Mouse (Mus musculus): Measurements from ENCODE around the gene Tmem168. TPM values are rescaled to one million over a fixed set of nuclear protein-coding genes. Genes with fewer than 3 reads are reported as not detected.

Gene Tmem168
- polyA plus RNA-seq, 1 experiment, result 9.0 TPM

- H3K27ac ChIP-seq (ENCODE audit: insufficient read depth, low read length), result no peak overlapping the region
- H3K4me3 ChIP-seq (ENCODE audit: extremely low read depth, insufficient read depth, insufficient read length), result no peak overlapping the region
- no peak for DNase-seq (ENCODE audit: low read depth in 1 of 2, low spot score in 2 of 2)
- peaks cover 7% of the 10 kb centered on the region; the same call in 1 of the 2 replicates for H3K36me3 ChIP-seq (ENCODE audit: control insufficient read depth, insufficient read depth, low read length)
- WGBS, result 91% methylated on average over 1 of the region's 1 CpGs
- H3K4me1 ChIP-seq (ENCODE audit: control insufficient read depth, insufficient read depth, insufficient read length), result no peaks in the 10 kb centered on the region
- no peaks in the 10 kb centered on the region for H3K27me3 ChIP-seq (ENCODE audit: control insufficient read depth, insufficient read depth, low read length)
- TF ChIP-seq CTCF (IDR thresholded peaks at IDR 0.05; ENCODE audit: extremely low read depth, insufficient read depth, insufficient read length, insufficient replicate concordance) (no peak), POLR2A (IDR thresholded peaks at IDR 0.05; ENCODE audit: low read depth, low read length) (no peak)
Measured at GRCm38 (mm10) chr6:13632571-13632970, 24.7 kb upstream of the Tmem168 start.

- Histone ChIP-seq H3K27me3 (ENCODE audit: control insufficient read depth, insufficient read depth, low read length) (no peaks in the 10 kb centered on the region), H3K4me1 (ENCODE audit: control insufficient read depth, insufficient read depth, insufficient read length) (no peaks in the 10 kb centered on the region), H3K4me3 (ENCODE audit: extremely low read depth, insufficient read depth, insufficient read length) (no peak overlapping the region), H3K36me3 (ENCODE audit: control insufficient read depth, insufficient read depth, low read length) (peaks cover 7% of the 10 kb centered on the region; the same call in 1 of the 2 replicates), H3K27ac (ENCODE audit: insufficient read depth, low read length) (no peak overlapping the region)
- no peak for TF ChIP-seq CTCF (IDR thresholded peaks at IDR 0.05; ENCODE audit: extremely low read depth, insufficient read depth, insufficient read length, insufficient replicate concordance)
- no peak for TF ChIP-seq POLR2A (IDR thresholded peaks at IDR 0.05; ENCODE audit: low read depth, low read length)
- WGBS, result 93% methylated on average over 2 of the region's 2 CpGs
- no peak for DNase-seq (ENCODE audit: low read depth in 1 of 2, low spot score in 2 of 2)
Measured at GRCm38 (mm10) chr6:13630607-13631006, 22.7 kb upstream of the Tmem168 start.

- Histone ChIP-seq H3K4me3 (ENCODE audit: extremely low read depth, insufficient read depth, insufficient read length) (no peak overlapping the region), H3K27me3 (ENCODE audit: control insufficient read depth, insufficient read depth, low read length) (no peaks in the 10 kb centered on the region; the same call in 1 of the 2 replicates), H3K36me3 (ENCODE audit: control insufficient read depth, insufficient read depth, low read length) (peaks cover 2% of the 10 kb centered on the region; the same call in 1 of the 2 replicates), H3K4me1 (ENCODE audit: control insufficient read depth, insufficient read depth, insufficient read length) (no peaks in the 10 kb centered on the region), H3K27ac (ENCODE audit: insufficient read depth, low read length) (no peak overlapping the region)
- TF ChIP-seq POLR2A (IDR thresholded peaks at IDR 0.05; ENCODE audit: low read depth, low read length), result no peak
- WGBS, result 75% methylated on average over 2 of the region's 2 CpGs
- DNase-seq (ENCODE audit: low read depth in 1 of 2, low spot score in 2 of 2), result no peak
Measured at GRCm38 (mm10) chr6:13619618-13620017, 11.7 kb upstream of the Tmem168 start.

- 44% methylated on average over 3 of the region's 3 CpGs for WGBS
- Histone ChIP-seq H3K27me3 (ENCODE audit: control insufficient read depth, insufficient read depth, low read length) (no peaks in the 10 kb centered on the region; the same call in 1 of the 2 replicates), H3K27ac (ENCODE audit: insufficient read depth, low read length) (no peak overlapping the region), H3K4me1 (ENCODE audit: control insufficient read depth, insufficient read depth, insufficient read length) (no peaks in the 10 kb centered on the region), H3K36me3 (ENCODE audit: control insufficient read depth, insufficient read depth, low read length) (peaks cover 2% of the 10 kb centered on the region; the same call in 1 of the 2 replicates), H3K4me3 (ENCODE audit: extremely low read depth, insufficient read depth, insufficient read length) (no peak overlapping the region)
- no peak for DNase-seq (ENCODE audit: low read depth in 1 of 2, low spot score in 2 of 2)
- TF ChIP-seq POLR2A (IDR thresholded peaks at IDR 0.05; ENCODE audit: low read depth, low read length) (no peak), CTCF (IDR thresholded peaks at IDR 0.05; ENCODE audit: extremely low read depth, insufficient read depth, insufficient read length, insufficient replicate concordance) (no peak)
Measured at GRCm38 (mm10) chr6:13617110-13617509, 9.2 kb upstream of the Tmem168 start.

GRCm38 (mm10) chr6:13614568-13614967 lies 6.7 kb upstream of the Tmem168 start:
- WGBS, result 67% methylated on average over 3 of the region's 3 CpGs
- peaks cover 9% of the 10 kb centered on the region for H3K4me1 ChIP-seq (ENCODE audit: control insufficient read depth, insufficient read depth, insufficient read length)

GRCm38 (mm10) chr6:13613671-13614070 lies 5.8 kb upstream of the Tmem168 start:
- Histone ChIP-seq H3K27me3 (ENCODE audit: control insufficient read depth, insufficient read depth, low read length) (no peaks in the 10 kb centered on the region), H3K36me3 (ENCODE audit: control insufficient read depth, insufficient read depth, low read length) (no peaks in the 10 kb centered on the region), H3K4me3 (ENCODE audit: extremely low read depth, insufficient read depth, insufficient read length) (no peak overlapping the region), H3K4me1 (ENCODE audit: control insufficient read depth, insufficient read depth, insufficient read length) (peaks cover 12% of the 10 kb centered on the region), H3K27ac (ENCODE audit: insufficient read depth, low read length) (no peak overlapping the region)
- no peak for TF ChIP-seq POLR2A (IDR thresholded peaks at IDR 0.05; ENCODE audit: low read depth, low read length)
- TF ChIP-seq CTCF (IDR thresholded peaks at IDR 0.05; ENCODE audit: extremely low read depth, insufficient read depth, insufficient read length, insufficient replicate concordance), result no peak
- no peak for DNase-seq (ENCODE audit: low read depth in 1 of 2, low spot score in 2 of 2)
- WGBS, result 81% methylated on average over 3 of the region's 3 CpGs

More at GRCm38 (mm10) chr6:13614568-13614967, 6.7 kb upstream of the Tmem168 start:
- H3K4me3 ChIP-seq (ENCODE audit: extremely low read depth, insufficient read depth, insufficient read length), result no peak overlapping the region
- H3K27ac ChIP-seq (ENCODE audit: insufficient read depth, low read length), result no peak overlapping the region
- DNase-seq (ENCODE audit: low read depth in 1 of 2, low spot score in 2 of 2), result no peak
- H3K27me3 ChIP-seq (ENCODE audit: control insufficient read depth, insufficient read depth, low read length), result no peaks in the 10 kb centered on the region
- H3K36me3 ChIP-seq (ENCODE audit: control insufficient read depth, insufficient read depth, low read length), result no peaks in the 10 kb centered on the region
- TF ChIP-seq POLR2A (IDR thresholded peaks at IDR 0.05; ENCODE audit: low read depth, low read length) (no peak), CTCF (IDR thresholded peaks at IDR 0.05; ENCODE audit: extremely low read depth, insufficient read depth, insufficient read length, insufficient replicate concordance) (no peak)

GRCm38 (mm10) chr6:13610869-13611268 lies 3.0 kb upstream of the Tmem168 start:
- no peak for TF ChIP-seq POLR2A (IDR thresholded peaks at IDR 0.05; ENCODE audit: low read depth, low read length)
- TF ChIP-seq CTCF (IDR thresholded peaks at IDR 0.05; ENCODE audit: extremely low read depth, insufficient read depth, insufficient read length, insufficient replicate concordance), result no peak
- Histone ChIP-seq H3K4me3 (ENCODE audit: extremely low read depth, insufficient read depth, insufficient read length) (no peak overlapping the region), H3K4me1 (ENCODE audit: control insufficient read depth, insufficient read depth, insufficient read length) (peaks cover 17% of the 10 kb centered on the region), H3K36me3 (ENCODE audit: control insufficient read depth, insufficient read depth, low read length) (no peaks in the 10 kb centered on the region), H3K27me3 (ENCODE audit: control insufficient read depth, insufficient read depth, low read length) (no peaks in the 10 kb centered on the region), H3K27ac (ENCODE audit: insufficient read depth, low read length) (no peak overlapping the region)
- 48% methylated on average over 2 of the region's 2 CpGs for whole genome bisulfite sequencing
- no peak for DNase-seq (ENCODE audit: low read depth in 1 of 2, low spot score in 2 of 2)
